Mouse (Mus musculus): ENCODE results near the gene Cpa5.

GRCm38 (mm10) chr6:30657279-30657678, 46.5 kb downstream of the Cpa5 start:
- TF ChIP-seq CEBPB (IDR thresholded peaks at IDR 0.05; ENCODE audit: insufficient read depth, poor library complexity, severe bottlenecking) (no peak), POLR2A (IDR thresholded peaks at IDR 0.05; ENCODE audit: insufficient read length, low read depth) (no peak), POLR2AphosphoS2 (IDR thresholded peaks at IDR 0.05; ENCODE audit: insufficient read length, low read depth) (no peak), USF1 (IDR thresholded peaks at IDR 0.05; ENCODE audit: low read depth) (no peak)
